Mouse (Mus musculus): ENCODE results near the gene Taf3. TPM values are rescaled to one million over a fixed set of nuclear protein-coding genes. Genes with fewer than 3 reads are reported as not detected.
A peak's percentile ranks its signal among the peaks of the same experiment; 100 is the strongest.

The Taf3 gene
- polyA plus RNA-seq, 1 experiment from 2014 or later: 13.3 TPM

- H3K9ac ChIP-seq (ENCODE audit: low read length): no peak overlapping the region
- no peaks in the 10 kb centered on the region for H3K9me3 ChIP-seq (ENCODE audit: control insufficient read depth, low read length)
- no peak overlapping the region for H3K4me3 ChIP-seq (ENCODE audit: low read length)
- peaks cover 17% of the 10 kb centered on the region for H3K4me1 ChIP-seq (replicated peaks; ENCODE audit: control insufficient read depth, insufficient read depth, low read length)
- H3K4me2 ChIP-seq (ENCODE audit: low read depth, low read length): no peak overlapping the region
- peak overlapping the region; percentile 28; the same call in 1 of the 2 replicates for H3K27ac ChIP-seq (ENCODE audit: low read length)
- peak; percentile 83 for ATAC-seq (ENCODE audit: low read depth)
- no peaks in the 10 kb centered on the region for H3K27me3 ChIP-seq (ENCODE audit: control insufficient read depth, insufficient read depth, low read depth, low read length)
- no peaks in the 10 kb centered on the region for H3K36me3 ChIP-seq (ENCODE audit: control insufficient read depth, insufficient read depth, low read length)
- WGBS: 51% methylated on average over 3 of the region's 3 CpGs
These were observed 77.8 kb downstream of the Taf3 start for GRCm38 (mm10) chr2:9970579-9970978.

- WGBS: 48% methylated on average over 4 of the region's 4 CpGs
- H3K4me3 ChIP-seq (ENCODE audit: low read length): no peak overlapping the region
- H3K4me1 ChIP-seq (replicated peaks; ENCODE audit: control insufficient read depth, insufficient read depth, low read length): peaks cover 17% of the 10 kb centered on the region
- no peak for ATAC-seq (ENCODE audit: low read depth)
- H3K4me2 ChIP-seq (ENCODE audit: low read depth, low read length): no peak overlapping the region
- no peak overlapping the region for H3K9ac ChIP-seq (ENCODE audit: low read length)
- H3K36me3 ChIP-seq (ENCODE audit: control insufficient read depth, insufficient read depth, low read length): no peaks in the 10 kb centered on the region
- peak overlapping the region; percentile 28 for H3K27ac ChIP-seq (ENCODE audit: low read length)
- no peaks in the 10 kb centered on the region for H3K27me3 ChIP-seq (ENCODE audit: control insufficient read depth, insufficient read depth, low read depth, low read length)
- no peaks in the 10 kb centered on the region for H3K9me3 ChIP-seq (ENCODE audit: control insufficient read depth, low read length)
These were observed 78.2 kb downstream of the Taf3 start for GRCm38 (mm10) chr2:9970178-9970577.

DNA sequence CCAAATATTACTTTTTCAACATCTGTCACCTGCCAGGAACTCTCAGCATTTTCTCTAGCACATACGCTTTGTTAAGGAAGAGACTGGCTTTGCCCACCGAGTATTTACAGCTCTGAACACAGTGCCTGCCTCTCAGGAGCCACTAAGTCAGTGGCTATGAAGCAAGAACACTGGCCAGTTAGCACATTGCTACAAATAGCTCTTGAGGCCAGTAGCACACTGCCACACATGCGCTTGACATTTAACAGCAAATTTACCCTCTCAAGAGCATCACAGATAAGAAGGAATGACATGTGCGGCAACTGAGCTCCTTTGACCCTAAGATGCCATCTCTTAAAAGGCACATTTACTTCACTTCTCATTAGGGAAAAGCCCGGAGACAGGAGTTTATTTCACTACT is 78.7 kb downstream of the Taf3 start:
- Histone ChIP-seq H3K4me1 (replicated peaks; ENCODE audit: control insufficient read depth, insufficient read depth, low read length) (peaks cover 17% of the 10 kb centered on the region), H3K9ac (ENCODE audit: low read length) (no peak overlapping the region), H3K27me3 (ENCODE audit: control insufficient read depth, insufficient read depth, low read depth, low read length) (no peaks in the 10 kb centered on the region), H3K27ac (ENCODE audit: low read length) (no peak overlapping the region), H3K36me3 (ENCODE audit: control insufficient read depth, insufficient read depth, low read length) (no peaks in the 10 kb centered on the region), H3K4me2 (ENCODE audit: low read depth, low read length) (no peak overlapping the region), H3K9me3 (ENCODE audit: control insufficient read depth, low read length) (no peaks in the 10 kb centered on the region), H3K4me3 (ENCODE audit: low read length) (no peak overlapping the region)
- ATAC-seq (ENCODE audit: low read depth): no peak
- 41% methylated on average over 5 of the region's 5 CpGs for WGBS

GRCm38 (mm10) chr2:9966634-9967033 is 81.8 kb downstream of the Taf3 start:
- Histone ChIP-seq H3K4me3 (ENCODE audit: low read length) (no peak overlapping the region), H3K36me3 (ENCODE audit: control insufficient read depth, insufficient read depth, low read length) (no peaks in the 10 kb centered on the region), H3K9ac (ENCODE audit: low read length) (no peak overlapping the region), H3K4me1 (replicated peaks; ENCODE audit: control insufficient read depth, insufficient read depth, low read length) (peaks cover 14% of the 10 kb centered on the region), H3K27ac (ENCODE audit: low read length) (no peak overlapping the region), H3K4me2 (ENCODE audit: low read depth, low read length) (no peak overlapping the region), H3K9me3 (ENCODE audit: control insufficient read depth, low read length) (no peaks in the 10 kb centered on the region), H3K27me3 (ENCODE audit: control insufficient read depth, insufficient read depth, low read depth, low read length) (no peaks in the 10 kb centered on the region)
- ATAC-seq (ENCODE audit: low read depth): no peak
- WGBS: 3% methylated on average over 1 of the region's 1 CpGs

DNA sequence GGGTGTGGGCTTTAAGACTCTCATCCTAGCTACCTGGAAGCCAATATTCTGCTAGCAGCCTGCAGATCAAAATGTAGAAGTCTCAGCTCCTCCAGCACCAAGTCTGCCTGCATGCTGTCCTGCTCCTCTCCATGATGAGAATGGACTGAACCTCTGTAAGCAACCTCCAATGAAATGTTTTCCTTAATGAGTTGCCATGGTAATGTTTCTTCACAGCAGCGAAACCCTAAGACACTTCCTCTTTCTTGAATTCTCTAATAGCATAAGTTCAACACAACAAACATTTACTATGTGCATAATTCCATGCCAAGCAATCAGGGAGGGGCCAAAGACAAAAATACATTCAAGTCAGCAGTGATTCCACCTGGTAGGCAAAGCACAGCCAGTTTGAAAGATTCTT is 82.8 kb downstream of the Taf3 start:
- no peaks in the 10 kb centered on the region for H3K27me3 ChIP-seq (ENCODE audit: control insufficient read depth, insufficient read depth, low read depth, low read length)
- H3K9me3 ChIP-seq (ENCODE audit: control insufficient read depth, low read length): no peaks in the 10 kb centered on the region
- H3K27ac ChIP-seq (ENCODE audit: low read length): no peak overlapping the region
- H3K4me2 ChIP-seq (ENCODE audit: low read depth, low read length): no peak overlapping the region
- no peak overlapping the region for H3K4me3 ChIP-seq (ENCODE audit: low read length)
- H3K4me1 ChIP-seq (replicated peaks; ENCODE audit: control insufficient read depth, insufficient read depth, low read length): peaks cover 9% of the 10 kb centered on the region; the same call in 1 of the 2 replicates
- no peak for ATAC-seq (ENCODE audit: low read depth)
- no peaks in the 10 kb centered on the region for H3K36me3 ChIP-seq (ENCODE audit: control insufficient read depth, insufficient read depth, low read length)
- WGBS: 74% methylated on average over 1 of the region's 1 CpGs
- H3K9ac ChIP-seq (ENCODE audit: low read length): no peak overlapping the region

- no peak overlapping the region for H3K4me3 ChIP-seq (ENCODE audit: low read length)
- ATAC-seq (ENCODE audit: low read depth): no peak
- no peaks in the 10 kb centered on the region for H3K4me1 ChIP-seq (replicated peaks; ENCODE audit: control insufficient read depth, insufficient read depth, low read length)
- no peaks in the 10 kb centered on the region for H3K27me3 ChIP-seq (ENCODE audit: control insufficient read depth, insufficient read depth, low read depth, low read length)
- no peaks in the 10 kb centered on the region for H3K9me3 ChIP-seq (ENCODE audit: control insufficient read depth, low read length)
- H3K9ac ChIP-seq (ENCODE audit: low read length): no peak overlapping the region
- no peaks in the 10 kb centered on the region for H3K36me3 ChIP-seq (ENCODE audit: control insufficient read depth, insufficient read depth, low read length)
- H3K27ac ChIP-seq (ENCODE audit: low read length): no peak overlapping the region
- H3K4me2 ChIP-seq (ENCODE audit: low read depth, low read length): no peak overlapping the region
These were observed 85.5 kb downstream of the Taf3 start for GRCm38 (mm10) chr2:9962871-9963270.

DNA sequence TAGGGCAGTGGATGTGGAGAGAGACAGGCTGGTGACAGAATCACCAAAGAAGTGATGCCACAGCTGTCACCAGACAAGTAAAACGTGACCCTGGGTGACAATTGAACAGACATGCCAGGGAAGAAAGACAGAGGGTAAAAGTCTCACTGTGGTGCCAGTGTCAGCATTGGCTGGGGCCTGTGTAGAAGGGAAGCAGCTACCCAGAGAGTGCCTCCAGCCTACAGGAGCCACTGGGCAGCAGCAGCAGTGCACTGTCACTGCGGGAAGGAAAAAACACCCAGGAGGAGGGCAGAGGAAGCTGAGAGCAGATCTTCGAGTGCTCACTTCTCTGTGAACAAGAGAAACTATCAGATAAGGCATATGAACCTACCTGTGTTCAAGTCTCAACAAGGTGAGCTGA is 86.7 kb downstream of the Taf3 start:
- WGBS: 28% methylated on average over 3 of the region's 3 CpGs

DNA sequence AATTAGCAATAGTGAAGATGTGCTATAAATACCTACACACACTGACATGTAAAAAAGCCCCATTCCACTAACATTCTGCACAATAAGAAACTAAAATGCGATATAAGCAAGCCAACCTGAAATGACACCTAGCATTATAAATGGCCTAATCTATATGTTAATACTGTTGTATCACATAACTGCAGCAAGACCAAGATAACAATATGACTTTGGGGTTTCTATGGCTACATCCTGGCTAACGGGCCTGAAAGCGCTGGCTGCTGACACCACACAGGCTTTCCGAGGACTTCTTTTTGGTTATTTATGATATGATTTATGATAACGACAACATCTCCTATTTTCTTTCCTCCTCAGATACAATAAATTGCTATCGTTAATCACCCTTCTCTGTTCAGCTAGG is 90.4 kb downstream of the Taf3 start:
- Histone ChIP-seq H3K4me1 (replicated peaks; ENCODE audit: control insufficient read depth, insufficient read depth, low read length) (no peaks in the 10 kb centered on the region), H3K4me2 (ENCODE audit: low read depth, low read length) (no peak overlapping the region), H3K27ac (ENCODE audit: low read length) (no peak overlapping the region), H3K27me3 (ENCODE audit: control insufficient read depth, insufficient read depth, low read depth, low read length) (no peaks in the 10 kb centered on the region), H3K9ac (ENCODE audit: low read length) (no peak overlapping the region), H3K9me3 (ENCODE audit: control insufficient read depth, low read length) (no peaks in the 10 kb centered on the region), H3K36me3 (ENCODE audit: control insufficient read depth, insufficient read depth, low read length) (no peaks in the 10 kb centered on the region), H3K4me3 (ENCODE audit: low read length) (no peak overlapping the region)
- no peak for ATAC-seq (ENCODE audit: low read depth)
- WGBS: 80% methylated on average over 6 of the region's 6 CpGs

More for the DNA sequence above, 86.7 kb downstream of the Taf3 start:
- no peak overlapping the region for H3K27ac ChIP-seq (ENCODE audit: low read length)
- no peaks in the 10 kb centered on the region for H3K27me3 ChIP-seq (ENCODE audit: control insufficient read depth, insufficient read depth, low read depth, low read length)
- no peak for ATAC-seq (ENCODE audit: low read depth)
- no peaks in the 10 kb centered on the region for H3K4me1 ChIP-seq (replicated peaks; ENCODE audit: control insufficient read depth, insufficient read depth, low read length)
- H3K9me3 ChIP-seq (ENCODE audit: control insufficient read depth, low read length): no peaks in the 10 kb centered on the region
- no peak overlapping the region for H3K4me2 ChIP-seq (ENCODE audit: low read depth, low read length)
- H3K4me3 ChIP-seq (ENCODE audit: low read length): no peak overlapping the region
- no peak overlapping the region for H3K9ac ChIP-seq (ENCODE audit: low read length)
- H3K36me3 ChIP-seq (ENCODE audit: control insufficient read depth, insufficient read depth, low read length): no peaks in the 10 kb centered on the region

DNA sequence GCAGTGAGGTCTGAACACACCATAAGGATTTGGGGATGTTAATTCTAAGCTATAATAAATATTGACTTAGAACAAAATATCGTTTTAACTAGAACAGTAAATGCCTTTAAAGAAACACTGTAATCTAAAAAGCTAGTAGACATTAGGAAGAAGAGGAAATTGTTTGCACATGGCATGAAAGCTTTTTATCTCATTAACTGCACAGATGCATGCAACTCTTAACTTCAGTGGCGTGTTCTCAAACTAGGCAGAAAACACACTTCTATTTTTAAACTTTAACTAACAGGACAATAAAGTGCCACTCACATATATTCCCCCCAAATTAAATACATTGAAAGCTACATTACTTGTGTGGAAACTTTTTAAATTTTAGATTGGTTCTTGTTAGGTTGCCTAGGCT is 91.8 kb downstream of the Taf3 start:
- H3K9me3 ChIP-seq (ENCODE audit: control insufficient read depth, low read length): no peaks in the 10 kb centered on the region
- H3K4me2 ChIP-seq (ENCODE audit: low read depth, low read length): no peak overlapping the region
- no peak overlapping the region for H3K27ac ChIP-seq (ENCODE audit: low read length)
- WGBS: 32% methylated on average over 2 of the region's 2 CpGs
- ATAC-seq (ENCODE audit: low read depth): no peak
- H3K4me3 ChIP-seq (ENCODE audit: low read length): no peak overlapping the region
- no peak overlapping the region for H3K9ac ChIP-seq (ENCODE audit: low read length)
- H3K27me3 ChIP-seq (ENCODE audit: control insufficient read depth, insufficient read depth, low read depth, low read length): no peaks in the 10 kb centered on the region
- H3K36me3 ChIP-seq (ENCODE audit: control insufficient read depth, insufficient read depth, low read length): peaks cover 2% of the 10 kb centered on the region; the same call in 1 of the 2 replicates
- no peaks in the 10 kb centered on the region for H3K4me1 ChIP-seq (replicated peaks; ENCODE audit: control insufficient read depth, insufficient read depth, low read length)

Measured in lung, embryonic 16.5 days (tissue).